Mouse (Mus musculus) ovary, postnatal 36 days (tissue): ENCODE measurements around the gene Slc30a6.

ENCODE experiments used
- DNase-seq: peaks from one replicate; pipeline ENCODE4 v3.0.0; 2022; ENCODE audit warnings: low spot score, mixed read lengths

Slc30a6 gene

GRCm38 (mm10) chr17:74395383-74396065, at the start of gene Slc30a6:
Gene Slc30a6 (plus strand): TSS chr17:74395608.
- DNase-seq, result peak; percentile 95

- no peak for DNase-seq
Measured at GRCm38 (mm10) chr17:74363592-74363991, 31.8 kb upstream of the Slc30a6 start.

GRCm38 (mm10) chr17:74376916-74377315, 18.5 kb upstream of the Slc30a6 start:
- no peak for DNase-seq

GRCm38 (mm10) chr17:74386657-74387056, 8.8 kb upstream of the Slc30a6 start:
- DNase-seq, result no peak

DNA sequence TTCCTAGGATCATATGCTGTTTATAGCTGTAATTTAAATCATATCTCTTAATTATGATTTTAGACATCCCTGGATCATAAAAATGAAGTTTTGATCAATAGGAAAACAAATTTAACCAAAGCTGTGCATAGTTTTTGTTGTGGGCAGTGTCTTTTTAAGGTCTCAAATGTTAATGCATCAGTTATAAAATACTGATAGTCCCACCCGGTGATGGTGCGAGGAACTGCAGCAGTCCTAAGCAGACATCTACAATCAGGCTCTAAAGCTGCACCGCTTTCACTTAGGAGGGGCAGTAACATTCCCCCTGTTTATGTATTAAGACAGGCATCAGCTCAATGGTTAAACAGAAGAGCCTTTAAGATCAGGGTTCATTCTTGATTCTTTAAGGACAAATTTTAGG, 5.6 kb upstream of the Slc30a6 start:
- DNase-seq, result no peak

- DNase-seq, result no peak
Measured at GRCm38 (mm10) chr17:74394381-74394780, 1.0 kb upstream of the Slc30a6 start.

DNA sequence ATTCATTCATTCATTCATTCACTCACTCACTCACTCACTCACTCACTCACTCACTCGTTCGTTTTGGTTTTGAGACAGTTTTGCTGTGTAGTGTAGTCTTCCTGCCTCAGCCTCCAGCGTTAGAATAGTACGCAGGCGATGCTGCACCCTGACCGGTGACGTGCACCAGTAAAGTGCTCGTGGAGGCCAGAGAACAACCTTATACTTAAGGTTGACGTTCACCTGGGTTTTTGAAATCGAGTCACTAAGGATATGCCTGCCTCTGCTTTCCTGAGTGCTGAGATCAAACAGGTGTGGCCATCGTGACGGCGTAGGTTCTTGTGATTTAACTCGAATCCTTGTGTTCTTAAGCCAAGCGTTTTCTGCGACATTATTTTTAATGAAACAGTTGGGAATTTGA, 553 bp upstream of the Slc30a6 start:
- no peak for DNase-seq

- no peak for DNase-seq
Measured at GRCm38 (mm10) chr17:74396766-74397165, 1.4 kb downstream of the Slc30a6 start.

DNA sequence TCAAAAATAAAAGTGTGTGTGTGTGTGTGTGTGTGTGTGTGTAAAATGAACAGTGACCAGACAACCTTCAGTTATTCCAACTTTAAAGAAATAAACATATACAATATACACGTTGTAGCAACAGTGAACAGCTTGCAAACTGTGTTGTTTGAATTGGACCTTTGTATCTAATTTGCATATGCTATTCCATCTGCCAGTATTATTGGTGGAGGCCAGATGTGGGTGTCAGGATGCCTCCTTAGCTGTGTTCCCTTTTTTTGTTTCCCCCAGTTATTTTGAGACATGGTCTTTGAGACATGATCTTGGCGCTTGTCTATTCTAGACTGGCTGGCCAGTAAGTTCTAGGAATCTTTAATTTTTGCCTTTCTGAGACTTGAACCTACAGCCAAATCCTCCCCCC, 1.8 kb downstream of the Slc30a6 start:
- no peak for DNase-seq

DNA sequence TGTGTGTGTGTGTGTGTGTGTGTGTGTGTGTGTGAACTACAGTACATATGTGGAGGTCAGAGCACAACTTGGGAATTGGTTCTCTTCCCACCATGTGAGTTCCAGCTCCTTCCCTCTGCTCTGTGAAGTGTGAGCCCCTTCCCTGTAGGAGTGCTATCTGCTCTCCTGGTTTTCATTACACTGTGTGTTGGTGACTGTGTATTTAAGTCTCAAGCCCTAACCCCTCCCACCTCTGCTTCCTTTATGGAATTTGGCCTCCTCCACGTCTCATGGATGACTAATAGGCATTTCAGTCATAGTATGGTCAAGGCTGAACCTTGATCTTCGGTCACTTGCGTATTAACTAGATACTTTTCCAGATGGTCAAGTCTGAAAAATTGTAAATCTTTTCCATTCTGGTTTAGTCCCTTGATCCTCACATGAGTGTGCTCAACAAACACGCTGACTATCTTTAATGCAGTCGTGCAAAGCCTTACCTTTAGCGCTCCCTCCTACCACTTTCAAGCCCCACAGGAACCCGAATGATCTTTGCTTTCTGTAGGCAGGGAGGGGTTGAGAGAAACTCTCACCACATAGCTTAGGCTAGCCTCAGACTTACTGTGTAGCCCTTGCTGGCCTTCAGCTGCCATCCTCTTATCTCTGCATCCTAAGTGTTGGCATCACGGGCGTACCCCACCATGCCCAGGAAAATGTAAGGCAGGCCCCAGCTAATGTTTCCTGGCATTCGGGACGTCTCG, 7.2 kb downstream of the Slc30a6 start:
- no peak for DNase-seq

DNA sequence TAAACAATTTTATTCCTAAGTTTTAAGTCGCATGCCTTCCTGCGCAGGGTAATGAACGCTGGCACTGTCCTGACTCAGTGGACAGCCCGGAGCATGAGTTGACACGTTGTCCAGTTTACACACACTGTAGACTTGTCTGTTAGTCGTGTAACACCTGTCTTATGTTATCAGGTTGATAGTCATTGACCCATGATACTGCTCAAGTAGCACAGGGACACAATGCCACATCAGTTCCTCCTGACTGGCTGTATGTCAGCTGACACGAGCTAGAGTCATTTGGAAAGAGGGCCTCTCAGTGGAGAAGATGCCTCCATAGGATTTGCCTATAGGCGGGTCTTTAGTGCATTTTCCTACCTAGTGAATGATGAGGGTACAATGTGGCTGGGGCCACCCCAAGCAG, 11.1 kb downstream of the Slc30a6 start:
- no peak for DNase-seq

DNA sequence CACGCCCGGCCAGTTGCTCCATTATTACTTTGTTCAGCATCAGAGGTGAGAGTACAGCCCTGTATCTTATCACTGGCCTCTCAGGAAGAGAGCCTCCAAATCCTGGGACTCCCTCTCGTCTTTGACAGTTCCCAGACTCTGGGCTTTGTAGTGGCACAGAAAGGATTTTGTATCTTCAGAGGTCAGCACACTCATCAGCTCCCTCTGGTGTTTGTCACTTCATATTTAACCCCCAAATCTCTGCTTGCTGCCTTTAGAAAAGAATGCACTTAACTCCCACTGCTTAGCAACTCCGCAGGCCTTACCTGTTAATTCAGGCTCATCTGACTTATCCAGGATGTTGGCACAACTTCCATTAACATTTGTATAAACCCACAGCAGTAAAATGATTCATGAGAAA, 14.3 kb downstream of the Slc30a6 start:
- DNase-seq, result no peak

DNA sequence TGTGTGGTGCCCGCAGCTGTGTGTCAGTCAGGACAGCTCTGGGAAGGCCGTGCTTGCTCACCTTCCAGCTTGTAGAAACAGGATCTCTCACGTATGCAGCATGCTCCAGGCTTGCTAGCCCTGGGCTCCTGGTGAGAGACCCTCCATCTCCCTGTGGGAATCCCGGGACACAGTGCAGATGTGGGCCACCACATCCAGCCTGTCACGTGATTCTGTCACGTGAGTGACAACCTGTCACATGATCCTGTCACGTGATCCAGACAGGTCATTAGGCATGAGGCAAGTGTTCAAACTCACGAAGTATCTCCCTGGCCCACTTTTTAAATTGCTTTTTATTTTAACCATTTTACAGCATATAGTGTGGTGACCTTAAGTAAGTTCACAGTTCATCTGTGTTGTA, 17.9 kb downstream of the Slc30a6 start:
- no peak for DNase-seq

GRCm38 (mm10) chr17:74414671-74415070, 19.3 kb downstream of the Slc30a6 start:
- DNase-seq, result no peak

DNA sequence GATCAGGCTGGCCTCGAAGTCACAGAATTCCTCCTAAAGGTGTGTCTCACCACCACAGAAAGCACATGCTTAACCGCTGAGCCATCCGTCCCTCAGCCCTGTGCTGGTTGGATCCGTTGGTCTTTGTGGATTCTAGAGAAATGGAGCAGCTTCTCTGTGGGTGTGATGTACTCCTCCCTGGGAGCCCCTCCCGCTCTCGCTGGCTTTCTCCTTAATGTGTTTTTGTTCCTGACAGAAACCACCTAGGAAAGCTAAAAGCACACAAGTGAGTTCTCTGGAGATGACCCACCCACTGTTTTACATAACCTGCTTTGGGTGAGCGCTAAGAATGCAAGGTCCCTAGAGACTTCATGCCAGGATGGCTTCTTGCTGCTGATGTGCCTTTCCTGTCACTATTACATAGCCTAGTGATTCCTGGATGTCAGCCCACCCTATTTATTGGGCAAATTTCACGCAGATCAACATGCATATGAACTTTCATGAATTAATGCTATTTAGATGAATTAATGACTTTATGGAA, 21.5 kb downstream of the Slc30a6 start:
- DNase-seq, result no peak

DNA sequence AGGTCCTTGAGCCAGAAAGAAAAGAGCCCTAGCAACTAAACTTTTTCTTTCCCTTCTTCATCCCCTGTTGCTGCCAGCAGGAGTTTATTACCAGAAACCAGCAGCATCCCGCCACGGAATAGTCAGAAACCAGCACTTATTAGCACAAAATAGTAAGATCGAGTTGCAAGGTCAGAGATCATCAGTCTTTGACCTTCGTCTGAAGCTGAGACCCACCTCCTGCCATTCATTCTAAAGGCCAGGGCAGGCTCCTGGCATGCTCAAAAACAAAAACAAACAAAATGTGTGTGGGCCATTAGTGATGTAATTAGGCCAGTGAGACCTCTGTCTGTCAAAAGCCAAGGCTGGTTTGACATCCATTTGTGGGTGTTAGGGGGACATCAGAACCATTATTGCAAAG, 22.8 kb downstream of the Slc30a6 start:
- no peak for DNase-seq

GRCm38 (mm10) chr17:74420656-74421055, 25.2 kb downstream of the Slc30a6 start:
- DNase-seq, result no peak

DNA sequence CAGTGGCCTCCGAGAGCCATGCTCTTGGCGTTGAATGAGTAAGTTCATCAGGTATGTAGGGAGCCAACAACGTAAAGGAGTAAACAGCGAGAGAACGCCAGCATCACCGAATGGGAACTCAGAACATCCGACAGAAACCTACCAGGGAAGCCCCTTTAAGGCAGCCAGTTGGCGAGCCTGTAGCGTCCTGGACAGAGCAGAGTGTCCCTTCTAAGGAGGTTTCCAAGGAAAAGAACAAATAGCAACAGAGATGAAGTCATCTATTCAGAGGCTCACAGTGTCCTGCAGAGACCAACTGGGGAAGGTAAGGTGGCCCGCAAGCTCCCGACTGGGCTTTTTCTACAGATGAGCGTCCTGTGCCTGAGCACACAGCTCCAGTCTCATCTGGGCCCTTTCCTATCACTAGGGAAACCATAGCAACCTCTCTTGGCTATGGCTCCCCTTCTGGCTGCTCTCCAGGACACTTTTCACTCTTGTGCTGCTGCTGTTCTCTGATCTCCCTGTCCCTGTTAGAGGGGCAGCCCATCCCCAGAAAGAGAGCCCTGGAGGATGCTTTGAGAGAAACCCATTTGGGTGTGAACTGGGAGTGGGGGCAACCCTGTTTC, 29.1 kb downstream of the Slc30a6 start:
- DNase-seq, result no peak

GRCm38 (mm10) chr17:74430074-74430473, 34.7 kb downstream of the Slc30a6 start:
- no peak for DNase-seq

- DNase-seq, result no peak
Measured at GRCm38 (mm10) chr17:74431481-74431880, 36.1 kb downstream of the Slc30a6 start.

DNA sequence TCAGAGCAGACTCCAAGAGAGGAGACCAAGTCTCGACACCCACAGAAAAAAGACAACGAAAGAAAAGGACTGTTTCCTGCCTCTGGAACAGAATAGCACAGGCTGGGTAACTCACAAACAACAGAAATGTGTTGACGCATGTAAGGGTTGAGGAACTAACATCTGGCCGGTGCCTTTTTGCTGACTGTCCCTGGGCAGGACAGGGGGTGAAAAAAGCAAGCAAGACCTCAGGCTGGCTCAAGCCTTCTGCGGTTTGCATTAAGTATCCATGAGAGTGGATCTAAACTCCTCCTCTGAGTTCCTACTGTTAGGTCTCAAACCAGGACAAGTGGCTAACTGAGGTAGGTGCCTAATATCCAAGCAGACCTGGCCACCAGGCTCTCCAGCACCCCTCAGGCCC, 37.2 kb downstream of the Slc30a6 start:
- no peak for DNase-seq

DNA sequence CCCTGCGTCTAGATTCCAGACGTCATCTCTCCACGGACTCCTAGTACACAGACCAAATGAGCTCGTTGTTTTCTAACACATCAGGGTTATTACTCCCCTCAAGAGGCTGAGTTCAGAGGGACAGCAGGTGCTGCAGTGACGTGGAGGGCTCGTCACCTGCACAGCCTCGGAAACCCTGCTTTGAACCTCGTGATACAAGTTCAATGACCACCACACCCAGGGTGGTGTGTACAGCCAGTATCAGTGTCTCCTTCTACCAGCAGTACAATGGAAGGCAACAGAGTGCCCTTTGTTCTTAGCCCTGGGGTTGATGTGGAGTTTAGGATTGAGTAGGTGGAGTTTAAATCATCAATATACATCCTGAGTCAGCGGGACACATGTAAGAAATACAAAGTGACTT, 42.4 kb downstream of the Slc30a6 start:
- no peak for DNase-seq

DNA sequence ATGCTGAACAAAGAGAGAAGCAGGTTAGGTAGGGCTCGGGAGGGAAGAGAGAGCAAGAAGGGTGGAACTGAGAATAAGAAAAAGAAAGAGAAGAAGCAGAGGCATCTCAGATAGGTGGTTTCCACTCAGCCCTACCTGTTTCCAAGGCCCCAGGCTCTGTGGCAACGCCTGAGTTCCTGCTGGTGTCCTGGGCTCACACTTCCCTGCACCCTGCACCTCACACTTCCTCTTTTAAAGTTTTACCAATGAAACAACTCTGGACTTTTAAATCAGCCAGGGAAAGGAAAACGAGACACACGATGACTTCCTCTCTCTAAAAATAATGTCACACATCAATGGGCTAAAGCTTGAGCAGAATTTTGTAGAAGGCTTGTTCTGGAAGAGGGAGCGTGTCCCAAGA, 45.1 kb downstream of the Slc30a6 start:
- no peak for DNase-seq
